Mouse (Mus musculus): Measurements from ENCODE around the gene Efcab14. TPM values are rescaled to one million over a fixed set of nuclear protein-coding genes. Genes with fewer than 3 reads are reported as not detected.

Gene Efcab14
- polyA plus RNA-seq (2017; shearing (Covaris generic)): 65.7 TPM

GRCm38 (mm10) chr4:115737551-115738041 lies at the start of gene Efcab14:
Gene Efcab14, plus strand, starts transcription at chr4:115737744.

GRCm38 (mm10) chr4:115780918-115781317 lies 43.4 kb downstream of the Efcab14 start, which contains the start of gene Tex38:
Gene Tex38, minus strand, starts transcription at chr4:115781018.

GRCm38 (mm10) chr4:115784769-115785510 lies 47.4 kb downstream of the Efcab14 start, which contains the start of gene Atpaf1:
Gene Atpaf1, plus strand, starts transcription at chr4:115784812.

Other genes starting within 250 kb of the Efcab14 start
- gene Cyp4a14, start 241.6 kb upstream of the Efcab14 start, polyA plus RNA-seq (2017; shearing (Covaris generic)): not detected
- gene Cyp4a10, start 219.5 kb upstream of the Efcab14 start, polyA plus RNA-seq (2017; shearing (Covaris generic)): not detected
- not detected for gene Cyp4a31, start 174.1 kb upstream of the Efcab14 start, polyA plus RNA-seq (2017; shearing (Covaris generic))
- gene Cyp4a32, start 136.8 kb upstream of the Efcab14 start, polyA plus RNA-seq (2017; shearing (Covaris generic)): not detected
- not detected for gene Cyp4b1, start 90.0 kb upstream of the Efcab14 start, polyA plus RNA-seq (2017; shearing (Covaris generic))
- not detected for gene Tex38, start 43.3 kb downstream of the Efcab14 start, polyA plus RNA-seq (2017; shearing (Covaris generic))
- 27.1 TPM for gene Atpaf1, start 47.1 kb downstream of the Efcab14 start, polyA plus RNA-seq (2017; shearing (Covaris generic))
- gene Mob3c, start 90.3 kb downstream of the Efcab14 start, polyA plus RNA-seq (2017; shearing (Covaris generic)): 28.4 TPM
- gene Mknk1, start 101.5 kb downstream of the Efcab14 start, polyA plus RNA-seq (2017; shearing (Covaris generic)): 70.6 TPM
- gene Kncn, start 146.7 kb downstream of the Efcab14 start, polyA plus RNA-seq (2017; shearing (Covaris generic)): not detected
- gene 6430628N08Rik, start 152.9 kb downstream of the Efcab14 start, polyA plus RNA-seq (2017; shearing (Covaris generic)): not detected
- gene Dmbx1, start 202.2 kb downstream of the Efcab14 start, polyA plus RNA-seq (2017; shearing (Covaris generic)): not detected